Mouse (Mus musculus) kidney, adult 18-20 months (tissue): ENCODE results near the gene Opa3.

ENCODE experiments used
- DNase-seq: peaks from one replicate; pipeline ENCODE4 v3.0.0; 2021

The Opa3 gene

GRCm38 (mm10) chr7:19227883-19228792, at the start of gene Opa3:
Opa3 (plus strand) TSS chr7:19228334.
- DNase-seq: peak; percentile 99

DNA sequence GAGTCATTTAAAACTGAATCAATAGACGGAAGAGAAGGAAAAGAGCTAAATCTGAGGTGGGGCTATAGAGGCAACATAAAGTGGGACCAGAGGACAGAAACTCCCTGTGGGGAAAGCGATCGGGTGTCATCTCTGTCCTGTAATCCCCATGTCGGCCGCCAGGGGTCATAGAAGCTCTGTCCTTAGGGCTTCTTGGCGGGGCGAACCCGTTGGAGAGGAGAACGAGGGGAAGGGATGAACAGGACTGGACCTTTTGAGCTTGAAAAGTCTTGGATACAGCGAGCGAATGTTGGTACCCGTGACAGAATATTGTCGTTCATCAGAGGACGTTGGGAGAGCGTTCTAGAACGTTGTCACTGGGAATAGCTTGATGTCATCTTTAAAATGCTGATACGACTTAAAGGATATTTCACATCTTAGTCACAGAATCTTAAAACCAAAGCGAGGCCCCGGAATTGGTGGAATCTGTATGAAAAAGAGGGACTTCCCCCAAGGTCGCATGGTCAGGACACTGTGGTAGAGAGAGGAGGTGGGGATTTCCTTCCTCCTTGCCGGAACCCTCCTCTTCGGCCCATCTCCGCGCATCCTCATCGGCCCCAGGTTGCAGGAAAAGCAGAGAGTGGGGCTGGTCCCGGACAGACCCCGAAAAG, 49.6 kb upstream of the Opa3 start:
- peak; percentile 83 for DNase-seq

DNA sequence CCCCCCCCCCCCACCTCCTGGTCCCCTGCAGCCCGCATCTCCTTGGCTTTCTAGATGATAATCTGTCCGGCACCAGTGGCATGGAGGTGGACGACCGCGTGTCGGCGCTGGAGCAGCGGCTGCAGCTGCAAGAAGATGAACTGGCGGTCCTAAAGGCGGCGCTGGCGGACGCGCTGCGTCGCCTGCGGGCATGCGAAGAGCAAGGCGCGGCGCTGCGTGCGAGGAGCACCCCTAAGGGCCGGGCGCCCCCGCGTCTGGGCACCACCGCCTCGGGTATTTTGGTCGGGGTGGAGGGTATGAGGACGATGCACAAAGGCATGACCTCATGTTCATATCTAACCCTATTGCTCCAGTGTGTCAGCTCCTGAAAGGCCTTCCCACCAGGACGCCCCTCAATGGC, 49.0 kb upstream of the Opa3 start:
- DNase-seq: peak; percentile 66

- DNase-seq: no peak
These were observed 48.2 kb upstream of the Opa3 start for GRCm38 (mm10) chr7:19179936-19180335.

DNA sequence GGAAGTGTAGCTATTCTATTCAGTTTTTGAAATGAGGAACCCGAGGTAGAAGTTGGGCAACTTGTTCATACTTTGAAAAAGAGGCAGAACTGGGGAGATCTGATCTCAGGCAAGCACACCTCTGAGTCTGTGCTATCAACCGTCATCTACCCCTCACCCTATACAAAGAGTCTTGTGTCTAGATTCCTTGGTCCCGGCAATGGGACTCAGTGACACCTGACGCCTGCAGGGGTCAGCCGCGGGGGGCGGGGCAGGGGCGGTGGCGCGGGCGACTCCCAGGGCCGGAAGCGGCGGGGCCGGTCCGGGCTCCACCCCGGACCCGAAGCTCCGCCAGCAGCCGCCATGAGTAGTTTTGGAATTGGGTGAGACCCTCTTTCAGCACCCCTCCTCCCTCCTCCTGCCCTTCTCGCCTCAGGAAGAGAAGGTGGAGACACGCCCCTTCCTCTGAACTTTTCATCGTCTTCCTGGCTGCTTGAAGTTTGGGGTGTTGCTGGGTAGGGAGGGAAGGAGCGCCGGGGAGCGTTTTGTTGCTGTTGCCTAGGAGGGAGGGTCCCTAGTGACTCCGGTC, 47.2 kb upstream of the Opa3 start:
- DNase-seq: peak; percentile 58

GRCm38 (mm10) chr7:19184250-19184649, 43.9 kb upstream of the Opa3 start:
- no peak for DNase-seq

GRCm38 (mm10) chr7:19184758-19185157, 43.4 kb upstream of the Opa3 start:
- peak; percentile 41 for DNase-seq

DNA sequence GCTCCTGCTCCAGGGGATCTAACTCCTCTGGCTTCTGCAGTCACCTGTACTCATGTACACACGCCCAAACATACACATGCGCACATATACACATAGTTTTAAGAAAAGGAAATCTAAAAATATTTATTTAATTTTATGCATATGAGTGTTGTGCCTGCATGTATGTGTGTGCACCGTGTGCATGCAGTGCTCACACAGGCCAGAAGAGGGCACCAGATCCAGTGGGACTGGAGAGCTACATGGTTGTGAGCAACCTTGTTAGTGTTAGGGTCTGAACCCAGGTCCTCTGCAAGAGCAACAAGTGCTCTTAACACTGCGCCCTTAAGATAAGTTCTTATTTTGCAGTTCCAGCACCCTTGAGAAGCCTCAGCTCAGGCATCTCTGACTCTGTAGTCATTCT, 33.5 kb upstream of the Opa3 start:
- no peak for DNase-seq

DNA sequence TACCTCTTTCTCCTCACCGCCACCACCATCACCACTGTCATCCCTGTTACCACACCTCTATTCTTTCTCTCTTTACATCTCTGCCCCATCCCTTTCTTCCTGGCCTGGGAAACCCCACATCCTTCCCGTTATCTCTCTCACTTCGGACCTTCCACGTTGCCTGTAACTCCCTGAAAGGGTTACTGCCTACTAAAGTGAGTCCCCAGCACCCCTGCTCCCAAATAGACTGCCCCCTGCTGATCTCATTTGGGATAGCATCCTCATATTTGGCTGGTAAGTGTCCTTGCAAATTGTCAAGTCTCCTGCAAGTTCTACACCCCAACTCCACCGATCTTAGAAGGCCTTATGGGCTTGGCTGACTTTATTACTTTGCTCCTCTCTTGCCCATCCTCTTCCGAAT, 31.5 kb upstream of the Opa3 start:
- no peak for DNase-seq

DNA sequence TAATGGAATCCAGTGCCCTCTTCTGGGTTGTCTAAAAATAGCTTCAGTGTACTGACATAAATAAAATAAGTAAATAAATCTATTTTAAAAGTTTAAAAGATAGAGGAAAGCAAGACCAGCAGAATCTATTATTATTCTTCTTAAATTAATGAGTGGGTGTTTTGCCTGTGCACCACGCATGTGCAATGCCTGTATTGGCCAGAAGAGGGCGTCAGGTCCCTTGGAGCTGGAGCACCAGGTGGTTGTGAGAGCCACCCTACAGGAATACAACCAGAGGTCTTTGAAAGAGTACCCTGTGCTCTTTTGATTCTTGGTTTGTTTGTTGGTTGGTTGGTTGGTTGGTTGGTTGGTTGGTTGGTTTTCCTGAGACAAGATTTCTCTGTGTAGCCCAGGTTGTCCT, 30.1 kb upstream of the Opa3 start:
- DNase-seq: no peak

GRCm38 (mm10) chr7:19201660-19202059, 26.5 kb upstream of the Opa3 start:
- no peak for DNase-seq

DNA sequence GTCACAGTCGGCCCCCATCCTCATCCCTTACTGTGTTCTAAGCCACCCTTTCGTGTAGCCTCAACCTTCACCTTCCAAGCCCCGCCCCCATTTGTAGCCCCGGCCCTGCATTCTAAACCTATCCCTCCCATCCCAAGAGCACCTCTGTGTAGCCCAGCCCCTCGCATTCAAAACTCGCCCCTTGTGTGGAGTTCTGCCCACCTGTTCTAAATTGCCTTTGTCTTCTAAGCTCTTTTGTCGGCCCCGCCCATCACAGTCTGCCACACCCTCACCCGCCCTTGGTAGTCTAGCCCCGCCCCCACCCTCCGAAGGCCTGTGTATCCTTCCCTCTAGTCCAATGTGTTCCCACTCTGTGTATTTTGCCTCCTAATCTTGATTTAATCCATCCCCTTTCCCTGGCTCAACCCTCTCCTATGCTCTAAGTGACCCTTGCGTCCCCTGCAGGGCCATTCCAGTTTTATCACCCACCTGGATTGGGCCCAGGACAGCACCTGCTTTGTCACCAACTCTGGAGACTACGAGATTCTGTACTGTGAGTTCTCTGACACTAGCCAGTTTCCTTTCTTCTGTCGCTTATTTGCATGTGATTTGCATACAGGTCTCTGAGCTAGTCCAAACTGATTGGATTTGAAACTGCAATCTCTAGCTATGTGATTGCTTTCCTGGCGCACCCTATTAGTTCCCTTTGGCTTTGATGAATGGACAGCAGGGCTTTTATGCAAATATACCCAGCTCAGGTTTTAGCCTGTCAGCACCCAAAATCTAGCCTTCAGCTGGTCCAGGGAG, 25.9 kb upstream of the Opa3 start:
- no peak for DNase-seq

GRCm38 (mm10) chr7:19208201-19208910, 19.8 kb upstream of the Opa3 start:
- no peak for DNase-seq

GRCm38 (mm10) chr7:19208944-19209472, 19.1 kb upstream of the Opa3 start:
- peak; percentile 49 for DNase-seq

- DNase-seq: no peak
These were observed 18.6 kb upstream of the Opa3 start for GRCm38 (mm10) chr7:19209494-19209893.

DNA sequence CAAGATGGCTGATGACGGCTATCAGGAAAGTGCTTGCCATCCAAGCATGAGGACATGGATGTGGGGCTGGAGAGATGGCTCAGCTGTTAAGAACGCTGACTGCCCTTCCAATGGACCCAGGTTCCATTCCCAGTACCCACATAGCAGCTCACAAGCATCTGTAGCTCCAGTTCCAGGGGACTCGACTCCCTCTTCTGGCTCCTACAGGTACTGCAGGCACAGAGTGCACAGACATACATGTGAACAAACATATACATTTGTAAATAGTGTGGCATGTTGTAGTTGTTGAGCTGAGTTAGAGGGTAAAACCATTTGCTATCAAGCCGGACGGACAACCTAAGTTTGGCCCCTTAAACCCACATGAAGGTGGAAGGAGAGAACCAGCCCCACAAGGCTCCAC, 18.1 kb upstream of the Opa3 start:
- DNase-seq: no peak

GRCm38 (mm10) chr7:19211041-19211675, 17.0 kb upstream of the Opa3 start:
- no peak for DNase-seq

DNA sequence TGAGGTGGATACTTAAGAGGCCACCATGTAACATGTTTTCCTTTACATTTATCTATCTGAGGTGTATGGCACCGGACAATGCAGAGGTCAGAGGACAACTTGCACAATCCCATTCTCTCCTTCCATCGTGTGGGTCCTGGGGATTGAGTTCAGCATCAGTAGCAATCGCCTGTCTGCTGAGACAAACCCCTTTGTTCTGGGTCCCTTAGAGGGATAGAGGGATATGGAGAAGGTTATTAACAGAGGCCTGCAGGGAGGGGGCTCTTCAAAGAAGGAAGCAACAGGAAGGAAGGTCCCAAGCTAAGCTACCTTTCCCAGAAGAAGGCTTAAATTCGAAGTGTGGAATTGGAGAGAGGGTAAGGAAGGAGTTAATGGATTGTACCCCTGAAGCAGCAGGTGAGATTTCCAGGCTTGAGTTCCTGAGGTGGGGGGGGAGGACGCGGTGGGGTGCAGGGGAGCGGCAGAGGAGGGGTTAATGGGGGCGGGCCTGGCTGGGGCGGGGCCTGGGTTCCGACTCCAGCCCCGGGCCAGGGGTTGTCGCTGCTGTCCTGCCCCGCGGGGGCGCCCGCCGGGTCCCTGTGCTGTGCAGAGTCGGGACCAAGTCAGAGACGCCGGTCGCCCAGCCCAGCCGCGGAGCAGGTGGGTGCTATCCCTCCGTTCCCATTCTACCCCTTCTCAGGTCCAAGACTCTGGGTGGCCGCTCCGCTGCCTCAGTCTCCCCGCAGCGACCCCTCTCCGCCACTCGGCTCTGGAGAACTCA, 16.0 kb upstream of the Opa3 start, which contains the start of gene Gpr4:
Gpr4 (plus strand) TSS at position 543 of the 760 bp plus-strand sequence.
- DNase-seq: peak; percentile 37

DNA sequence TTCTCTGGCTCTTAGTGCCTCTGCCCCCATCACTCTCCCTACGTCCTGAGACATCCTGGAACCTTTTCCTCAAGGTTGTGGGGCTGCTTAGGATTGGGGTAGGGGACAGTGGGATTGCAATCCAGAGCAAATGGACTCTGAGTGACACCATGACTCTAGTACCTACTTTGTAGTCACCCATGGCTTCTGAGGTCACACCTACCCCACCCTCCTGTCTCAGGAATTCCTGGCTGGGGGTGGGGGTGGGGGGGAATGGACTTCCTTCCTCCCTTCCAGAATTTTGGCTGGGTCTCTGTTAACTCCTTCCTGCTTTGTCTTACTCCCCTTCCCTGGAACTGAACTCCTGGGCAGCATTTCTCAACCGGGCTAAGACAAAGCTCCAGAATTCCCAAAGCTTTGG, 14.7 kb upstream of the Opa3 start:
- DNase-seq: no peak

- DNase-seq: no peak
These were observed 13.8 kb upstream of the Opa3 start for GRCm38 (mm10) chr7:19214369-19214768.

GRCm38 (mm10) chr7:19214940-19215339, 13.2 kb upstream of the Opa3 start:
- no peak for DNase-seq
